In genomic region chr6:29517139-29517538, GRCm38 (mm10) we compare ENCODE assay signal across 9 mouse cellular contexts. TPM values are rescaled to one million over a fixed set of nuclear protein-coding genes. Genes with fewer than 3 reads are reported as not detected.
DNase-seq lines count a peak whose midpoint lies in the region; ATAC-seq and TF ChIP-seq lines count a peak whose summit lies in the region.
"Had no signal": no experiment of that assay in that cellular context is flagged by ENCODE, and none has a peak within 500 bp of the region (broad histone marks: within the 10 kb centered on the region; RNA-seq: fewer than 3 reads in every experiment).

No protein-coding gene starts in this region.

- WGBS in cerebellum, adult 2 months, result 7% methylated on average over 5 of the region's 5 CpGs
- WGBS in forebrain, embryonic 12.5 days, result 8% methylated on average over 5 of the region's 5 CpGs
- 2% methylated on average over 5 of the region's 5 CpGs for WGBS in spleen, adult 2 months

- no peaks in the 10 kb centered on the region for H3K4me1 ChIP-seq in cerebellum, adult 2 months (ENCODE audit: control insufficient read depth, insufficient read depth, low read length)
- peaks cover 10% of the 10 kb centered on the region for H3K4me1 ChIP-seq in forebrain, embryonic 12.5 days
- peaks cover 4% of the 10 kb centered on the region; the same call in 1 of the 2 replicates for H3K4me1 ChIP-seq in spleen, adult 2 months (ENCODE audit: control insufficient read depth, insufficient read depth, insufficient read length)

- H3K4me2 ChIP-seq in forebrain, embryonic 12.5 days, result no peak overlapping the region
- H3K4me2 ChIP-seq: neural tube, embryonic 13.5 days had no signal

- H3K9ac ChIP-seq in forebrain, embryonic 12.5 days, result no peak overlapping the region
- H3K9ac ChIP-seq: neural tube, embryonic 13.5 days had no signal

- ATAC-seq in forebrain, embryonic 12.5 days (ENCODE audit: low FRiP score), result 0 out of 2 replicates have a peak, but pooled peaks have one; percentile 11
- peak; percentile 86 to 87 for ATAC-seq in hematopoietic stem cell, adult 5-6 weeks (replicated peaks in 1 of 2; ENCODE audit: insufficient read depth in 1 of 2, low FRiP score in 2 of 2, low TSS enrichment in 1 of 2, low read depth in 1 of 2, poor library complexity in 2 of 2, severe bottlenecking in 2 of 2)
- ATAC-seq in megakaryocyte progenitor cell, adult 5-6 weeks (replicated peaks; ENCODE audit: poor library complexity), result peak; percentile 96

- H3K27me3 ChIP-seq in cerebellum, adult 2 months (ENCODE audit: control insufficient read depth, insufficient read depth, low read length), result no peaks in the 10 kb centered on the region
- peaks cover 50% of the 10 kb centered on the region for H3K27me3 ChIP-seq in forebrain, embryonic 12.5 days
- H3K27me3 ChIP-seq in spleen, adult 2 months (ENCODE audit: control insufficient read depth, insufficient read depth, low read length), result no peaks in the 10 kb centered on the region

- no peaks in the 10 kb centered on the region for H3K36me3 ChIP-seq in forebrain, embryonic 12.5 days (replicated peaks)
- no peaks in the 10 kb centered on the region for H3K36me3 ChIP-seq in spleen, adult 2 months (ENCODE audit: control insufficient read depth, insufficient read depth, low read length)
- H3K36me3 ChIP-seq: neural tube, embryonic 13.5 days had no signal

- H3K27ac ChIP-seq in cerebellum, adult 2 months (ENCODE audit: insufficient read depth, low read length), result no peak overlapping the region
- no peak overlapping the region for H3K27ac ChIP-seq in forebrain, embryonic 12.5 days
- H3K27ac ChIP-seq in spleen, adult 2 months (ENCODE audit: insufficient read depth, low read length), result no peak overlapping the region
- H3K27ac ChIP-seq: neural tube, embryonic 13.5 days had no signal

- peak; percentile 17 to 34 for DNase-seq in cerebellum, adult 2 months
- no peak for DNase-seq in cerebellum, adult 9-11 months
- DNase-seq in adrenal gland, adult 8-10 months, result peak; percentile 56
- peak; percentile 43 for DNase-seq in left cerebral cortex, adult 11 months (ENCODE audit: low spot score)
- DNase-seq in spleen, adult 2 months (ENCODE audit: low read depth in 1 of 2, low spot score in 2 of 2), result peak; percentile 56 to 85

- TF ChIP-seq POLR2A in cerebellum, adult 2 months (IDR thresholded peaks at IDR 0.05; ENCODE audit: borderline replicate concordance, insufficient read depth, low read length), result no peak
- no peak for TF ChIP-seq POLR2A in spleen, adult 2 months (IDR thresholded peaks at IDR 0.05; ENCODE audit: low read depth, low read length)

- H3K9me3 ChIP-seq in forebrain, embryonic 12.5 days, result no peaks in the 10 kb centered on the region
- H3K9me3 ChIP-seq: neural tube, embryonic 13.5 days had no signal

- TF ChIP-seq CTCF in cerebellum, adult 2 months (IDR thresholded peaks at IDR 0.05; ENCODE audit: borderline replicate concordance, insufficient read depth, low read depth, low read length), result peak; percentile 42
- peak; percentile 95 for TF ChIP-seq CTCF in spleen, adult 2 months (IDR thresholded peaks at IDR 0.05; ENCODE audit: extremely low read depth, insufficient read depth, insufficient read length, insufficient replicate concordance)

- no peak overlapping the region for H3K4me3 ChIP-seq in cerebellum, adult 2 months (replicated peaks; ENCODE audit: insufficient read depth, low read depth, low read length)
- no peak overlapping the region for H3K4me3 ChIP-seq in forebrain, embryonic 12.5 days (replicated peaks)
- H3K4me3 ChIP-seq in spleen, adult 2 months (ENCODE audit: extremely low read depth, insufficient read depth, insufficient read length), result no peak overlapping the region
- H3K4me3 ChIP-seq: neural tube, embryonic 13.5 days had no signal

RNA-seq across cellular contexts. Expression of gene Irf5, which starts 9.3 kb away (rescaled TPM):
- 2.0 TPM in 2 replicates for polyA plus RNA-seq in cerebellum, adult 2 months (2012; rRNA removed)
- total RNA-seq in adrenal gland, adult 8-10 months (2022), result 1 to 10 TPM; 5.1 to 7.8 (median 7.7) TPM
- polyA plus RNA-seq in forebrain, embryonic 12.5 days (2016; fragmentation: Nextera tagmentation; extraction: Ambion mirVana), result 0.95 and 1.3 TPM in 2 replicates
- total RNA-seq in hematopoietic stem cell, adult 5-6 weeks (2017), result 19.3 and 23.7 TPM in 2 replicates
- 6.1 and 11.5 TPM in 2 replicates for total RNA-seq in megakaryocyte progenitor cell, adult 5-6 weeks (2015)
- total RNA-seq in megakaryocyte progenitor cell, adult 5-6 weeks (2017), result 14.4 and 18.1 TPM in 2 replicates
- polyA plus RNA-seq in spleen, adult 2 months (2012; rRNA removed), result 136 and 178 TPM in 2 replicates

RNA-seq across cellular contexts. Expression of gene Kcp, which starts 9.4 kb away (rescaled TPM):
- polyA plus RNA-seq in cerebellum, adult 2 months (2012; rRNA removed), result 3.7 and 4.9 TPM in 2 replicates
- 1 to 10 TPM; 1.7 to 2.5 (median 1.8) TPM for total RNA-seq in adrenal gland, adult 8-10 months (2022)
- 9.4 and 10.8 TPM in 2 replicates for polyA plus RNA-seq in forebrain, embryonic 12.5 days (2016; fragmentation: Nextera tagmentation; extraction: Ambion mirVana)
- not detected in 2 replicates for total RNA-seq in hematopoietic stem cell, adult 5-6 weeks (2017)
- 0.05 TPM in 1 of 2 replicates, not detected in the other for total RNA-seq in megakaryocyte progenitor cell, adult 5-6 weeks (2015)
- total RNA-seq in megakaryocyte progenitor cell, adult 5-6 weeks (2017), result 0.50 TPM in 1 of 2 replicates, not detected in the other
- 10.1 and 10.2 TPM in 2 replicates for polyA plus RNA-seq in spleen, adult 2 months (2012; rRNA removed)

RNA-seq across cellular contexts. Expression of gene Atp6v1fnb, which starts 45.9 kb away (rescaled TPM):
- polyA plus RNA-seq in cerebellum, adult 2 months (2012; rRNA removed), result 0.17 and 0.23 TPM in 2 replicates
- 1 to 10 TPM in 1 of 4 experiments, under 1 TPM in 2, not detected in 1; 0.38 to 1.5 (median 0.91) TPM for total RNA-seq in adrenal gland, adult 8-10 months (2022)
- 0.37 TPM in 1 of 2 replicates, not detected in the other for polyA plus RNA-seq in forebrain, embryonic 12.5 days (2016; fragmentation: Nextera tagmentation; extraction: Ambion mirVana)
- total RNA-seq in hematopoietic stem cell, adult 5-6 weeks (2017), result 3.4 TPM in 1 of 2 replicates, not detected in the other
- 0.79 TPM in 1 of 2 replicates, not detected in the other for total RNA-seq in megakaryocyte progenitor cell, adult 5-6 weeks (2015)
- total RNA-seq in megakaryocyte progenitor cell, adult 5-6 weeks (2017), result not detected in 2 replicates
- polyA plus RNA-seq in spleen, adult 2 months (2012; rRNA removed), result 0.34 TPM in 1 of 2 replicates, not detected in the other
- polyA plus RNA-seq: neural tube, embryonic 13.5 days had no signal

RNA-seq across cellular contexts. Expression of gene Atp6v1f, which starts 49.6 kb away (rescaled TPM):
- polyA plus RNA-seq in cerebellum, adult 2 months (2012; rRNA removed), result 424 and 433 TPM in 2 replicates
- 100 to 1,000 TPM; 218 to 251 (median 230) TPM for total RNA-seq in adrenal gland, adult 8-10 months (2022)
- 196 and 197 TPM in 2 replicates for polyA plus RNA-seq in forebrain, embryonic 12.5 days (2016; fragmentation: Nextera tagmentation; extraction: Ambion mirVana)
- 131 and 182 TPM in 2 replicates for total RNA-seq in hematopoietic stem cell, adult 5-6 weeks (2017)
- total RNA-seq in megakaryocyte progenitor cell, adult 5-6 weeks (2015), result 205 and 206 TPM in 2 replicates
- total RNA-seq in megakaryocyte progenitor cell, adult 5-6 weeks (2017), result 115 and 159 TPM in 2 replicates
- 182 and 226 TPM in 2 replicates for polyA plus RNA-seq in spleen, adult 2 months (2012; rRNA removed)

Comparison
In these comparisons a context has a peak if more than half of its experiments do, and no peak if none do; other contexts are left out.
1. ATAC-seq: peak in every context shown above with its lines; median percentile 96 in megakaryocyte progenitor cell, adult 5-6 weeks; 86 in hematopoietic stem cell, adult 5-6 weeks; 11 in forebrain, embryonic 12.5 days.